Mouse (Mus musculus) urinary bladder, adult 18-20 months (tissue): ENCODE results near the gene Nid1.
"Not testable (repeated sequence)": the region's sequence is repeated elsewhere in the genome, so short reads cannot be mapped to it uniquely, and the experiment has no call there.

Source experiments
- DNase-seq, 2 experiments: peaks; one replicate each; pipeline ENCODE4 v3.0.0; 2022; ENCODE audit warnings: low spot score in 2 of 2, mixed read lengths in 2 of 2

The Nid1 gene

DNA sequence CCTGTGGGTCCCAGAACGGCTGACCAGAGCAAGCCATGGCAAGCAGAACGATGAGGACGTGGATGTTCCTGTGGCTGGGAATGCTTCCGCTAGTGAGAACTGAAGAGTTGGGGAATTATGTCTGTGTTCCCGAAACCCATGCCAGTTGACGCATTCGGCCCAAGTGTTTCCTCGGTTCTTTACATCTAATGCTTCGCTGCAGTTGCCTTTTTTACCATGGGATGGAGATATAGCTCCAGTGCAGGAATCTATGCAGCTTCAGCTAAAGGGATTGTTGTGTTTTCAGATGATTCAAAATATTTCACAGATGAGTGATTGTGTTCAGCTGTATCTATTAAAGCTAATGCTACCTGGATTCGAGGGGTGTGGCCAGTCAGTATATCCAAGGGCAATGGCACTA is 105.7 kb downstream of the Nid1 start:
- DNase-seq = not testable (repeated sequence)

DNA sequence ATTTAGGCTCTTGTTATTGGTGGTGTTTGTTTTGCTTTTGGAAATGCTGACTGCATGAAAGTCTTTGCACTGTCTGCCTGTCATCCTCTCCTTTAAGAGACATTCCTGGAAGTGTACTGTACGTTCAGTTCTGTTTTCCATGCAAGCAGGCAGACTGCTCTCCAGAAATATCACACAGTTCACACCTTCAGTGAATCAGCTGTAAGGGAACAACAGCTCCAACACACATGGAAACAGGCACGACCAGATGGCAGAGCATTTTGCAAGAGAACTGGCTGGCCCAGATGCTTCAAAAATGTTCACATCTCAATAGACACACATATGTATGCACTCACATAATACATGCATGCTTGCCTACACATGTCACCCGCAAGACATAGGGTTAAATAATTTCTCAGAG is 109.4 kb downstream of the Nid1 start:
- DNase-seq = no peak

DNA sequence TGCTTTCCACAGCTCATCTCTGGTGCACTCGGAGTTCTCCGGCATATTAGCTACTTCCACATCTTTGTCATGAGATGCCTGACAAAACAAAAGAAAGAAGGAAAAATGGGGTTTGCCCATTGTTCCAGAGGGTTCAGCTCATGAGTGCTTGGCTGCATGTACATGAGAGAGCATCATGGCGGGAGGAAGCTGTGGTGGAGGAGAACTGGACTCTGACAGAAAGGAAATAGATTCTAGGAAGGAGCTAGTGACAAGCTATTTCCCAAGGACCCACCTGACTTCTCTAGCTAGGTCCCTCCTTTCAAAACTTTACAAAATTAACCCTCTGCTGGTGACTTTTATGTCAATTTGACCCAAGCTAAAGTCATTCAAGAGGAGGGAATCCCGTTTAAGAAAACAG is 110.5 kb downstream of the Nid1 start:
- DNase-seq = no peak

DNA sequence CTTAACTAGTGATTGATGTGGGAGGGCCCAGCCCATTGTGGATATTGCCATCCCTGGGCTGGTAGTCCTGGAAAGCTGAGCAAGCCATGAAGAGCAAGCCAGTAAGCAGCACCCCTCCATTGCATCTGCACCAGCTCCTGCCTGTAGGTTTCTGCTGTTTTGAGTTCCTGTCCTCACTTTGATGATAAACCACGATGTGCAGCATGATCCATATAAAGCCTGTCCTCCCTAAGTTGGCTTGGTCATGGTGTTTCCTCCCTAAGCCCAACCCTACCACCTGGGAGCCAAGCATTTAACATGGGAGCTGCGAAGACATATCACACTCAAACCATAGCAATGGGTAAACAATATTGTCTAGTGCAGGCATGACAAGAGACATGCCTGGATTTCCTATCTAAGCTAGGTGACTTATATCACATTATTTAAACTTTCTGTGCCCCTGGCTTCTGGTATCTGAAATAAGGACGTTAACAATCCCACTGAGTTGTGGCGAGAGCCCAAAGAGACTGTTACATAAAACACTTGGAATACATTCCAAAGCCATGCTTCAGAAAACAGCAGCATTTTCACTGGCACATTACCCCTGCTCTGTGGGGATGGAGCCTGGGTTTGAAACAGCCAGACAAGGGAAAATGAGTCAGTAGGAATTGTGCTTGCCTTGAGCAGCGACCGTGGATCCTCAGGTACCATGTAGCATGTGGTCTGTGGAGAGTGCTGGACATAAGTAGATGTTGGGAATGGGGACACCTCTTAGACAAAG is 111.3 kb downstream of the Nid1 start:
- no peak for DNase-seq

DNA sequence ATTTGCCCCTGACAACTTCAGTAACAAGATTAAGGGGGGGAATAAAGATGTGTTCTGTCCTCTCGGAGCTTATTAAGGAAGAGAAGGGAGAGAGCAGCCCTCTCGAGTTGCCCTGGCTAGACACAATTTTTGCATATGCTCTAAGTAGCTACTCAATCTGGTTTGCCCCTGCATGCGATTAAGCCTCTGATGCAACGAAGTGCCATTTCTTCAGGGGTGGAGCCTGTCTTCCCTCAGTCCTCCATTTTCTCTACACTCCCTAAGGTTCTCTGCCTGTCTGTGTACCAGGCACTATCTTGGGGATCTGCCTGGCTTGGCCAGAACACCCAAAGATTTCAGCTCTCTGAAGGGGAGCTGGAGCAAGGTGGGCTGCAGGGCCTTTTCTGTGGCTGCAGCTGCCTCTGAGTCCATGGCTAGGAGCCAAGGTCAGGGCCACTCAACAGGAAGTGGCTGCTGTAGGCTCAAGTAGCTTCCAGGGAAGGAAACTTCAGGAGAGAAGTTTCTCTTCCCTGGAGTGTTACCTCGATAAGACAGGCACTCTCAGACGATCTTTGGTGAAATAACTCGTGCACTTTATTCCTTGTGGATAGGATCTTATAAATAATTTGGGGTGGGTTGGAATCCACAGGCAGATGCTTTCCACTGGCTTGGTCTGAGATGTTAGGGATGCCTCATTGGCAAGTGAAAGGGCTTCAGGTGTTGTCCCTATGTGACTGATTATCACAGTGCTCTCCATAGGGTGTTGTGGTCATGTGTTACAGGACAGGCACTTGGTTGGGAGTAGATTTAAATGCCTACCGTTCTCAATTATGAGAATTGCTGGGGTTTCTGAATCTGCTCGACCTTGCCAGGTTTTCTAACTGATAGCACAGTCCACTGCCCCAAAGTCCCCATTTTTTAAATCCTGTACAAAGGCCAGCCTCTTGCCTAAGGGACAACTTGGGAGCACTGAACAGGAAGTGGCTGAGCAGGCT is 112.6 kb downstream of the Nid1 start:
- no peak for DNase-seq

DNA sequence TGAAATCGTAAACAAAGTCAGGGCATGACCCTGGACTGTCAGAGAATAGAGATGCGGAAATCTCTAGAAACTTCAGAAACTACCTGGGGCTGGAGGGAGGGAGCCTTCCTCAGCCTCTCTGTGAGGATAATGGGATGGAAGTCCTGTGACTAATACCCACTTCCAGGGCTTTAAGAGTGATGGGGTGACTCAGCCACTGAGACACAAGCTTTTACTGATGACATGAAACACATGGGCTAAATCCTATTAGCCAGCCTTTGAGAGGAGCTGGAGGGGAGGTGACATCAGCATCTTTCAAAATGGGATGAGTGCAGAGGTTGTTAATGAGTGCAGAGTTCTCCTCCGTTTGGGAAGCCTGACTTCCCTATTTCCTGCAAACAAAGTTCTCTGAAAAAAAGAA is 114.7 kb downstream of the Nid1 start:
- DNase-seq = no peak

DNA sequence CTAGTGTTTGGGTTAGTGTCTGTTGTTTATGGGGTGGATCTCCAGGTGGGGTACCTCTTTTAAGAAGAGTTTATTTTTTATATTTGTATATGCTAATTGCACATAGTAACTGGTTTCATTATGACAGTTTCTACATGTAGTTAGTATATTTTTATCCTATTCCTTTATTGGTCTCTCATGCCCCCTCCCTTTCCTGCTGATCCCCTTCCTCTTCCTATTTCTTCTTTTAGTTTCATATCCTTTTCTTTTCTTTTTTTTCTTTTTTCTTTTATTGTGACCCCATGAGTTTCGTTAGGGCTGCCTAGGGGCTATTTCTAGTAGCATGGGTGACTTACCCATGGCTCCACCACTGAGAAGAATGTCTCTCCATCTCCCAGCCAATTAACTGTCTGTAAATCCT is 116.3 kb downstream of the Nid1 start:
- DNase-seq = no peak

DNA sequence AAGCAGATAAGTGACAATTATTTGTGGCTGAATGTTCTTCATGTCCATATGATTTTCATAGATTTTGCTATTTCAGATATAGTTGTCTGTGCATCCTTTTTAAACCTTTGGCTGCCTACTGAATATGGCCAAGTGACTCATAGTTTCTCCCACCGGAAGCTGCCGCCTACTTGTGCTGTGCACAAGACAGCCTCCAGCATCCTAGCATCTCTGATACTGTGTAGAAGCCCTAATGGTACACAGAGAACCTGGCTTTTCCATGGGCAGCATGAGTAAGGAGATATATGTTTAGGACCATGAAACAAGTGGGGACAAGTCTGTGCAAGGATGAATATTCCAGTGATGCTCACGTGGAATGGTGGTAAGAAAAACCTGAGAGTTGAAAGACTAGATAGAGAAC is 117.8 kb downstream of the Nid1 start:
- no peak for DNase-seq

DNA sequence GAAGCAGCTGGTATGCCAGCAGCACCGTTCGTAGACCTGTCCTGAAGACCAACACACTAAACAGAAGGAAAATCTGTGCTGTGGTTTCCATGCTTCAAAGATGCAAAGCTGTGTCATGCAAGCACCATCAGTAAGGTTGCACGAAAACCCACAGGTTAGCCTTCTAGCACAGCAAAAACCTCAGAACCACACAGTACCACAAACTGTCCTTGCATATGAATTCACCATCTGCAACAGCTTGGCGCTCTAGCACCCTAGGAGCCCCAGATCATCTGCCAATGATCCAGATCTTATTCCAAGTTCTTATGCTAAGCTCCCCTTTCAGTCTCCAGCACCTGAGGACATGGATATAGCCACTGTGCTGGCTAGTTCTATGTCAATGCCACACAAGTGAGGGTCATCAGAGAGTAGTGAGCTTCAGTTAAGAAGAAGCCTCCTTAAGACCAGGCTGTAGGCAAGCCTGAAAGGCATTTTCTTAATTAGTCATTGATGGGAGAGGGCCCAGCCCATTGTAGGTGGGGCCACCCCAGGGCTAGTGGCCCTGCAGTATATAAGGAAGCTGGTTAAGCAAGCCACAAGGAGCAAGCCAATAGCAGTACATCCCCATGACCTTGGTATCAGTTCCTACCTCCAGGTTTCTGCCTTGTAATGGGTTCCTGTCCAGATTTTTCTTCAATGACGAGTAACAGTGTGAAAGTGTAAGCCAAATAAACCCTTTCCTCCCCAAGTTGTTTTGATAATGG is 119.8 kb downstream of the Nid1 start:
- DNase-seq = no peak

DNA sequence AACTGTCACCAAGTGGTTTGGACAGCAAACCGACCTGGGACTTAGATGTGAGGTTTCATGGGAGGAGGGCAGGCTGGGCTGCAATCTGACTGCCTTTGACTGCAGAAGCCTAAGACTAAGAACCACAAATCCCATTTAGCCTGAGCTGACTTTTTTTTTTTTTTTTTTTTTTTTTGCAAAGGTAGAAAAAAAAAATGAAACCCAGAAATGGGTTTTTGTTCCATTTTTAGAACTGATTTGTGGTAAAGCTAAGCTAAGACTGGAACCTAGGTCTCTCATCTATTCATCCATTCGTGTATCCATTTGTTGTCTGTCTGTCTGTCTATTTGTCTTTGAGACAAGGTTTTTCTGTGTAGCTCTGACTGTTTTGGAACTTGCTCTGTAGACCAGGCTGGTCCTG is 120.9 kb downstream of the Nid1 start:
- DNase-seq = no peak

DNA sequence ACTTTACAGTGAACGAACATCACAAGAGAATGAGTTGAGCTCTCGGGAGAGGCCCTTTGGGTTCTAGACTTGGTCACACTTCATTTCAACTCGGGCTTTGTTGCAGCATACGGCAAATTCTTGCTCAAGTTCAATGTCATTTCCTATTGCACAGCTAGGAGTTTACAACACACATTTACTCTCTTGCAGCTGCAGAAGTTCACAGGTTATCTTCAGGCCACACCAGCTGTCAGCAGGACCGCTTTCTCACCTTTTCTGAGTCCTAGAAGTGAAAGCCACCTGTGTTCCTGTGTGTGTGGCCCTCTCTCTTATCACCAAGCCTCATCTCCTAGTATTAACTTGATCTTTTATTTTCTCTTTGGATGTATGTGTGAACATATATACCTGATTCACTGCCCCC is 121.5 kb downstream of the Nid1 start:
- DNase-seq = no peak
